Mouse (Mus musculus) liver, embryonic 15.5 days (tissue): ENCODE results near the gene Hist1h2ai. TPM values are rescaled to one million over a fixed set of nuclear protein-coding genes. Genes with fewer than 3 reads are reported as not detected.
"Not testable (repeated sequence)": the region's sequence is repeated elsewhere in the genome, so short reads cannot be mapped to it uniquely, and the experiment has no call there.

ENCODE experiments used
- ATAC-seq: fragments of 200-750 bp; cut with Nextera tagmentation; 2 replicates; pipeline ENCODE4 v1.8.0; 2017; ENCODE audit warnings: moderate number of reproducible peaks, mild to moderate bottlenecking, moderate library complexity; ENCODE audit not compliant: insufficient read depth
- H3K27ac ChIP-seq: fragments of 300-500 bp; sonication (generic); replicated peaks from 2 replicates; pipeline ENCODE4 v1.5.1; 2015; ENCODE audit warnings: mild to moderate bottlenecking, inconsistent platforms
- H3K27me3 ChIP-seq: fragments of 300-500 bp; sonication (generic); 2 replicates; pipeline ENCODE4 v1.6.1; 2015; ENCODE audit warnings: mild to moderate bottlenecking, inconsistent platforms
- H3K36me3 ChIP-seq: fragments of 300-500 bp; sonication (generic); replicated peaks from 2 replicates; pipeline ENCODE4 v1.6.1; 2015; ENCODE audit warnings: moderate library complexity, mild to moderate bottlenecking, inconsistent platforms
- H3K4me1 ChIP-seq: fragments of 300-500 bp; sonication (generic); replicated peaks from 2 replicates; pipeline ENCODE4 v1.6.1; 2015; ENCODE audit warnings: inconsistent platforms
- H3K4me2 ChIP-seq: fragments of 300-500 bp; sonication (generic); 2 replicates; pipeline ENCODE4 v1.6.1; 2015; ENCODE audit warnings: moderate library complexity, mild to moderate bottlenecking, inconsistent platforms
- H3K4me3 ChIP-seq: fragments of 300-500 bp; sonication (generic); replicated peaks from 2 replicates; pipeline ENCODE4 v1.5.1; 2015; ENCODE audit warnings: mild to moderate bottlenecking, inconsistent platforms
- H3K9ac ChIP-seq: fragments of 300-500 bp; sonication (generic); 2 replicates; pipeline ENCODE4 v1.6.1; 2015; ENCODE audit warnings: moderate library complexity, mild to moderate bottlenecking, inconsistent platforms
- H3K9me3 ChIP-seq: fragments of 300-500 bp; sonication (generic); replicated peaks from 2 replicates; pipeline ENCODE4 v1.6.1; 2016; ENCODE audit warnings: inconsistent platforms
- WGBS: fragments of 180-500 bp; shearing (Covaris S2); methylation state at CpG from one replicate; pipeline ENCODE4 v1.1.7; 2015; ENCODE audit warnings: mixed read lengths; ENCODE audit not compliant: insufficient replicate concordance; 5-methylcytosine and 5-hydroxymethylcytosine counted together
- polyA plus RNA-seq: library from polyadenylated mRNA; unstranded; fragments of >200 nt; fragmentation: Nextera tagmentation; extraction: Ambion mirVana; gene quantifications from 2 replicates; pipeline ENCODE4 v1.2.1, GENCODE M21; 2015

The Hist1h2ai gene
- polyA plus RNA-seq, 1 experiment from 2014 or later: 19.9 TPM

DNA sequence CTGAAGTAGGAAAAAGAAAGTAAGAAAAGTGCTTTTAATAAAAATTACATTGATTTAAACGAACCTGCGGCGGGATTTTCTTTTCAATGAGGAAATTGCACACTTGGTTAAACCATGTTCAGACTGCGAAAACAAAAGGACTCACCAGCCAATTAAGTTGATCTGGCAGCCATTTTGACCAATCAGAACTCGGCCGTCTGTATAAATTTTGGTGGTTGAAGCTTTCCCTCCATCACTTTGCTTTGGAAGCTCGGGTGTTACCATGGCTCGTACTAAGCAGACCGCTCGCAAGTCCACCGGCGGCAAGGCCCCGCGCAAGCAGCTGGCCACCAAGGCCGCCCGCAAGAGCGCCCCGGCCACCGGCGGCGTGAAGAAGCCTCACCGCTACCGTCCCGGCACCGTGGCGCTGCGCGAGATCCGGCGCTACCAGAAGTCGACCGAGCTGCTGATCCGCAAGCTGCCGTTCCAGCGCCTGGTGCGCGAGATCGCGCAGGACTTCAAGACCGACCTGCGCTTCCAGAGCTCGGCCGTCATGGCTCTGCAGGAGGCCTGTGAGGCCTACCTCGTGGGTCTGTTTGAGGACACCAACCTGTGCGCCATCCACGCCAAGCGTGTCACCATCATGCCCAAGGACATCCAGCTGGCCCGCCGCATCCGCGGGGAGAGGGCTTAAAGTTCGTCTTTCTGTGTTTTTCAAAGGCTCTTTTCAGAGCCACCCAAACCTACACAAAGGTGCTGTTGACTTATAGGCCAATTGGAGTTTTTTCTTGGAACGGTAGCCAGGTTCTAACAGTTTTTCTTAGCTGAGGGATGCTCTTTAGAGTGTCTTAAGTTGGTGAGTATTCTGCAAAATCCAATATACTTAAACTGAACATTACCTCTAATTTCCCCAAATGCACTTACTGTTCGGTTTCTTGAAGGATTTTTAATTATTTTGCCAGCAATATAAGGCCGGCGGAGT is 1.5 kb downstream of the Hist1h2ai start, which contains the start of gene Hist1h3h:
Gene Hist1h3h, plus strand, starts transcription at position 263 of the 961 bp plus-strand sequence.
- Histone ChIP-seq H3K4me2 (peak within 1 kb of the TSS; percentile 90), H3K4me1 (peaks cover 56% of the 10 kb centered on the region), H3K9ac (peak within 1 kb of the TSS; percentile 75), H3K4me3 (peak within 1 kb of the TSS; percentile 62), H3K27ac (peak within 1 kb of the TSS; percentile 95)
- 1% methylated on average over 31 of the region's 56 CpGs for WGBS
- not testable (repeated sequence) for H3K9me3 ChIP-seq, H3K27me3 ChIP-seq, H3K36me3 ChIP-seq
- ATAC-seq: peak; percentile 11

DNA sequence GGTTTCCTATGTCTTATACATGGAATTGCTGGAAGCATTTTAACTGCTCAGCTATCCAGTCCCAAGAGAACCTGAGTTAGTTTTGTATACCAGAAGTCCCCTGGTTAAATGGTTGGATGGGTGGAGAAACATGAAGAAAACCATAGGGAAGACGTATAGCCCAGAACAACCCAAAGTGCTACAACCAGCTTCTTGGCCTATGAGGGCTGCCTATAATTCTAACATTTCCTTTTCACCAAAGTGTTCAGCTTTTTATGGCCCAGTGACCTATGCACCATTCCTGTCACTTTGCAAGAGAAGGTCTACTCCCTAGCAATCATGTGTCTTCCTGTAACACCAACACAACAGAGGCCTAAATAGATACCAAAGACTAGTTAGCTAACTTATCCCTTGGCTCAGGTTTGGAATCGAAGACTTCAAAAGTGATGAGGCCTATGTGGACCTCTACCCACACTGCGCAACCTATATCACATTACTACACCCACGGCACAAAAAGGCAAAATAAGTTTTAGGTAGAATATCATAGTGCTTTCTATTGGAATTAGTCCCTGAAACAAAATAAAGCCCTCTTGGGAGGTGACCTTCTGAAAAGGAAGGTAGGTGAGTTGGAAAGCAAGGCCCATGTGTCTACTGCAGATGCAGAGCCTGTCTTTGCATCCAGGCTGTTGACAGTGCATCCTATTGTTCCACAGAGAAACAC is 2.3 kb downstream of the Hist1h2ai start:
- ATAC-seq: no peak
- H3K4me3 ChIP-seq: peak overlapping the region; percentile 57
- peak overlapping the region; percentile 66 for H3K9ac ChIP-seq
- no peaks in the 10 kb centered on the region for H3K27me3 ChIP-seq
- H3K9me3 ChIP-seq: no peaks in the 10 kb centered on the region
- H3K36me3 ChIP-seq: no peaks in the 10 kb centered on the region
- H3K27ac ChIP-seq: peak overlapping the region; percentile 93
- 44% methylated on average over 4 of the region's 4 CpGs for WGBS
- H3K4me2 ChIP-seq: peak overlapping the region; percentile 69
- H3K4me1 ChIP-seq: peaks cover 61% of the 10 kb centered on the region

GRCm38 (mm10) chr13:21721107-21721756 is 5.0 kb downstream of the Hist1h2ai start:
- peak overlapping the region; percentile 60 for H3K4me3 ChIP-seq
- ATAC-seq: peak; percentile 30

GRCm38 (mm10) chr13:21721757-21722372 is 5.6 kb downstream of the Hist1h2ai start, which contains the start of gene Hist1h2bm:
Gene Hist1h2bm (plus strand): TSS chr13:21722044.
- not testable (repeated sequence) for H3K36me3 ChIP-seq, H3K27me3 ChIP-seq, H3K9me3 ChIP-seq
- Histone ChIP-seq H3K4me1 (peaks cover 46% of the 10 kb centered on the region), H3K4me2 (peak within 1 kb of the TSS; percentile 83), H3K4me3 (peak within 1 kb of the TSS; percentile 60), H3K9ac (peak within 1 kb of the TSS; percentile 80), H3K27ac (peak within 1 kb of the TSS; percentile 95)
- under 1% methylated on average over 37 of the region's 37 CpGs for WGBS
- peak; percentile 90 for ATAC-seq

More at GRCm38 (mm10) chr13:21721107-21721756, 5.0 kb downstream of the Hist1h2ai start:
- not testable (repeated sequence) for H3K36me3 ChIP-seq, H3K9me3 ChIP-seq, H3K27me3 ChIP-seq
- Histone ChIP-seq H3K9ac (peak overlapping the region; percentile 80), H3K4me2 (peak overlapping the region; percentile 83), H3K27ac (peak overlapping the region; percentile 95), H3K4me1 (peaks cover 47% of the 10 kb centered on the region)
- 2% methylated on average over 22 of the region's 44 CpGs for WGBS

DNA sequence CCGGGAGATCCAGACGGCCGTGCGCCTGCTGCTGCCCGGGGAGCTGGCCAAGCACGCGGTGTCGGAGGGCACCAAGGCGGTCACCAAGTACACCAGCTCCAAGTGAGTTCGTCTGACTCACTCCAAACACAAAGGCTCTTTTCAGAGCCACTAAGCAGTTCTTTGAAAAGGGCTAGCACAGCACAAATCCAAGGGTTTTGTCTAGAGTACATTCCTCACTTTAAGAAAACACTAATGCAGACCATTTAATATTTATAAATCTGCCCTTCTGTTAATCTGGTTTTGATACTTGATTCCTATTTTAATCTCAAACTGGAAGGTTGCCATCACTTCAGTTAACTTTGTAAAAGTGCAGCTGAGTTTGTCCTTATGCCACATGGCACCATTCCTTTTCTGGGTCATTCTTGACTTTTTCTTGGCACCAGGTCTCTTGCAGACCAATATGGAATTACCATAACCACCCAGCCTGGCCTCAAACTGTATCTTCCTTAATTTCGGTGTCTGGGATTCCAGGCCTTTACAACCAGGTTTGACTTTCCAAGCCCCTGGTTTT is 6.2 kb downstream of the Hist1h2ai start:
- ATAC-seq: peak; percentile 28; the same call in 1 of the 2 replicates
- 4% methylated on average over 11 of the region's 11 CpGs for WGBS

DNA sequence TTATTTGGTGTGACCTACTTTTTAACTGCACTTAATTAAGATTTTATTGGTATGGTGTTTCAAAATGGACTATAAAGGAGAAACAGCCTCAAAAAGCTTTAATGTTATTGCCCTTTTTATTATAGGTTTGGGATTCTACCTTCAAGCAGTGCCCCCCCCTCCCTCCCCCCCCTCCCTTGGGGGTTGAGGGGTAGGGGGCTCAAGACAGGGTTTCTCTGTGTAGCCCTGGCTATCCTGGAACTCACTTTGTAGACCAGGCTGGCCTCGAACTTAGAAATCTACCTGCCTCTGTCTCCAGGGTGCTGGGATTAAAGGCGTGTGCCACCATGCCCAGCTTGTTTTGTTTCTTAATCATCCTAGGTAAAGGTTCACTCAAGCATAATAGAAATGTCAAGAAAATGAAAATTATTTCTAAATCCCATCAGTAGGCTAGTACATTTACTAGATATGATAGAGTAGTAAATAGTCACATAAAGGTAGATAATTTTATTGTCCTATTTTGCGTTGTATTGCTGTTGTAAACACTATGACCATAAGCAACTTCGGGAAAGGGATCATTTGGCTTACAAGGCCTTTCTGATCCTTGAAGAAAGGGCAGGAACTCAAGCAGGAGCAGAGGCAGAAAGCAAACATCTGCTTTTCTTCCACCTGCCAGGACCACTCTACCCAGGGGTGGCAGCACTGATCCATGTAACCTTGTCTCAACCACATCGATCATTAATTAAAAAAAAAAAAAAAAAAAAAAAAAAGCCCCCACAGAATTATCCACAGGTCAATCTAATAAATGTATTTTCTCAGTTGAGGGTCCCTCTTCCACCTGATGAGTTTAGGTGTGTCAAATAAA is 7.0 kb downstream of the Hist1h2ai start:
- H3K4me2 ChIP-seq: peak overlapping the region; percentile 83

More for the DNA sequence above, 6.2 kb downstream of the Hist1h2ai start:
- H3K4me2 ChIP-seq: peak overlapping the region; percentile 83
- H3K4me3 ChIP-seq: peak overlapping the region; percentile 60
- peaks cover 42% of the 10 kb centered on the region for H3K4me1 ChIP-seq
- H3K9me3 ChIP-seq: no peaks in the 10 kb centered on the region
- H3K36me3 ChIP-seq: no peaks in the 10 kb centered on the region
- no peaks in the 10 kb centered on the region for H3K27me3 ChIP-seq
- H3K9ac ChIP-seq: peak overlapping the region; percentile 70
- peak overlapping the region; percentile 95 for H3K27ac ChIP-seq

GRCm38 (mm10) chr13:21727948-21728572 is 11.8 kb downstream of the Hist1h2ai start:
- WGBS: 35% methylated on average over 11 of the region's 11 CpGs
- Histone ChIP-seq H3K36me3 (no peaks in the 10 kb centered on the region), H3K27me3 (no peaks in the 10 kb centered on the region), H3K4me1 (peaks cover 14% of the 10 kb centered on the region), H3K9ac (no peak overlapping the region), H3K4me2 (no peak overlapping the region), H3K4me3 (no peak overlapping the region), H3K9me3 (no peaks in the 10 kb centered on the region), H3K27ac (no peak overlapping the region)
- no peak for ATAC-seq

More for the DNA sequence above, 7.0 kb downstream of the Hist1h2ai start:
- no peaks in the 10 kb centered on the region for H3K9me3 ChIP-seq
- H3K27me3 ChIP-seq: no peaks in the 10 kb centered on the region
- peak overlapping the region; percentile 70 for H3K9ac ChIP-seq
- peak overlapping the region; percentile 60 for H3K4me3 ChIP-seq
- H3K36me3 ChIP-seq: no peaks in the 10 kb centered on the region
- ATAC-seq: no peak
- WGBS: 45% methylated on average over 5 of the region's 5 CpGs
- peaks cover 44% of the 10 kb centered on the region for H3K4me1 ChIP-seq
- peak overlapping the region; percentile 95 for H3K27ac ChIP-seq

- H3K9me3 ChIP-seq: no peaks in the 10 kb centered on the region
- ATAC-seq: no peak
- H3K27me3 ChIP-seq: no peaks in the 10 kb centered on the region
- no peak overlapping the region for H3K27ac ChIP-seq
- H3K4me2 ChIP-seq: no peak overlapping the region
- no peak overlapping the region for H3K4me3 ChIP-seq
- no peaks in the 10 kb centered on the region for H3K36me3 ChIP-seq
- 60% methylated on average over 1 of the region's 1 CpGs for WGBS
- peaks cover 25% of the 10 kb centered on the region for H3K4me1 ChIP-seq
- H3K9ac ChIP-seq: no peak overlapping the region
These were observed 13.3 kb downstream of the Hist1h2ai start for GRCm38 (mm10) chr13:21729544-21729943.

GRCm38 (mm10) chr13:21733466-21733865 is 17.2 kb downstream of the Hist1h2ai start:
- Histone ChIP-seq H3K4me1 (peaks cover 36% of the 10 kb centered on the region), H3K4me3 (no peak overlapping the region), H3K27me3 (no peaks in the 10 kb centered on the region), H3K27ac (peak overlapping the region; percentile 92; the same call in 1 of the 2 replicates), H3K4me2 (peak overlapping the region; percentile 85), H3K9me3 (no peaks in the 10 kb centered on the region), H3K36me3 (no peaks in the 10 kb centered on the region), H3K9ac (no peak overlapping the region; the same call in 1 of the 2 replicates)
- no peak for ATAC-seq
- WGBS: 74% methylated on average over 5 of the region's 5 CpGs
